25 mouse cellular contexts compared by ENCODE assay signal in the genomic region with DNA sequence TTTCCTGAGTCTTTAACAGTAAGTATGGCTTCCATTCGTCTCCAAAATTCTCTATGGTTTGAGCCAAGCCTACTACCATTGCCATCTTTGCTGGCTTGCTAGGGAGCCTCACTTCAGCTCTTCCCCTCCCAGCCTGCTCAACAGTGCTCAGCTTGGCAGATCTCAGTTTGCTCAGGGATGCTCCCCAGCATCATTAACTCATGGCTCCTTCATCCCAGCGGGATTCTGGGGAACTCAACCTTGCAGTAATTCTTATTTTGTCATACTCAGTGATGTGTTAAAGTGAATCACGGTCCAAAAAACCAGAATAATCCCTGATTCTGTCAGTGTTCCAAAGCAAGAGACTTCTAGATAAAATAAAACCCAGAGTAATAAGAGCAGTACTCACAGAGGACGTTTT.
DNase-seq lines count a peak whose midpoint lies in the region; ATAC-seq and TF ChIP-seq lines count a peak whose summit lies in the region.
"Had no signal": no experiment of that assay in that cellular context is flagged by ENCODE, and none has a peak within 500 bp of the region (broad histone marks: within the 10 kb centered on the region; RNA-seq: fewer than 3 reads in every experiment).

No protein-coding gene starts in this region.

- DNase-seq in cerebellum, postnatal 14 days = peak; percentile 62 to 68
- DNase-seq in cerebellum, adult 8-10 months = no peak
- peak; percentile 67 for DNase-seq in hindbrain, postnatal 0 days (ENCODE audit: low spot score)
- DNase-seq in retina, adult 2 months (ENCODE audit: low read depth, low spot score) = peak; percentile 15
- DNase-seq in retina, embryonic 14.5 days (ENCODE audit: low spot score) = no peak
- DNase-seq in retina, postnatal 1 day = peak; percentile 16
- no peak for DNase-seq in kidney, adult 8-10 months
- DNase-seq: adrenal gland, postnatal 10 days; B cell, adult 2 months; cerebellum, adult 11-12 months; cerebellum, adult 9-10 months; gastrocnemius, postnatal 25 days; heart, adult 18-20 months; heart, postnatal 10 days; heart, postnatal 36 days; kidney, adult 2 months had no signal

- H3K4me2 ChIP-seq in hindbrain, postnatal 0 days (ENCODE audit: low read depth, low read length) = no peak overlapping the region
- H3K4me2 ChIP-seq in hindbrain, embryonic 13.5 days = no peak overlapping the region
- H3K4me2 ChIP-seq: forebrain, embryonic 15.5 days; heart, embryonic 12.5 days; heart, embryonic 15.5 days; hindbrain, embryonic 14.5 days had no signal

- H3K27ac ChIP-seq in hindbrain, postnatal 0 days = no peak overlapping the region
- H3K27ac ChIP-seq in hindbrain, embryonic 13.5 days = no peak overlapping the region
- H3K27ac ChIP-seq: forebrain, embryonic 15.5 days; heart, embryonic 15.5 days; hindbrain, embryonic 10.5 days; hindbrain, embryonic 14.5 days had no signal

- peaks cover 4% of the 10 kb centered on the region; the same call in 1 of the 2 replicates for H3K4me1 ChIP-seq in hindbrain, postnatal 0 days (ENCODE audit: insufficient read depth, low read length)
- H3K4me1 ChIP-seq in hindbrain, embryonic 13.5 days (replicated peaks) = peaks cover 6% of the 10 kb centered on the region; the same call in 1 of the 2 replicates
- H3K4me1 ChIP-seq: heart, embryonic 12.5 days; heart, embryonic 15.5 days had no signal

- 57% methylated on average over 4 of the region's 4 CpGs for WGBS in hindbrain, postnatal 0 days
- WGBS in hindbrain, embryonic 13.5 days = 76% methylated on average over 4 of the region's 4 CpGs

- no peak overlapping the region for H3K4me3 ChIP-seq in hindbrain, postnatal 0 days (ENCODE audit: low read length)
- H3K4me3 ChIP-seq in hindbrain, embryonic 13.5 days = no peak overlapping the region
- H3K4me3 ChIP-seq: forebrain, embryonic 15.5 days; heart, embryonic 12.5 days; heart, embryonic 15.5 days; hindbrain, embryonic 10.5 days had no signal

- no peaks in the 10 kb centered on the region for H3K9me3 ChIP-seq in hindbrain, postnatal 0 days (ENCODE audit: low read length)
- H3K9me3 ChIP-seq in hindbrain, embryonic 13.5 days = no peaks in the 10 kb centered on the region
- H3K9me3 ChIP-seq: forebrain, embryonic 15.5 days; G1E; heart, embryonic 12.5 days; heart, embryonic 15.5 days; hindbrain, embryonic 10.5 days had no signal

- H3K36me3 ChIP-seq in hindbrain, postnatal 0 days (ENCODE audit: insufficient read depth, low read length) = no peaks in the 10 kb centered on the region
- no peaks in the 10 kb centered on the region for H3K36me3 ChIP-seq in hindbrain, embryonic 13.5 days
- H3K36me3 ChIP-seq: forebrain, embryonic 15.5 days; G1E; heart, embryonic 12.5 days; heart, embryonic 15.5 days; hindbrain, embryonic 10.5 days had no signal

- H3K9ac ChIP-seq in hindbrain, postnatal 0 days (replicated peaks; ENCODE audit: low read length) = no peak overlapping the region
- H3K9ac ChIP-seq in hindbrain, embryonic 13.5 days = no peak overlapping the region
- H3K9ac ChIP-seq: forebrain, embryonic 15.5 days; heart, embryonic 12.5 days; heart, embryonic 15.5 days; hindbrain, embryonic 14.5 days had no signal

- TF ChIP-seq CTCF in hindbrain, postnatal 0 days (IDR thresholded peaks at IDR 0.05; ENCODE audit: low read depth) = no peak

- no peaks in the 10 kb centered on the region for H3K27me3 ChIP-seq in hindbrain, postnatal 0 days (ENCODE audit: insufficient read depth, low read length)
- no peaks in the 10 kb centered on the region for H3K27me3 ChIP-seq in hindbrain, embryonic 13.5 days
- H3K27me3 ChIP-seq: CH12.LX; forebrain, embryonic 15.5 days; heart, embryonic 12.5 days; heart, embryonic 15.5 days had no signal

- no peak for ATAC-seq in hindbrain, postnatal 0 days
- ATAC-seq in hindbrain, embryonic 13.5 days (ENCODE audit: low FRiP score) = no peak
- ATAC-seq: forebrain, embryonic 15.5 days; intestine, postnatal 0 days had no signal

Comparison
In these comparisons a context has a peak if more than half of its experiments do, and no peak if none do; other contexts are left out.
1. DNase-seq: peak in cerebellum, postnatal 14 days (2 of 2), hindbrain, postnatal 0 days (single experiment), retina, adult 2 months (single experiment) and retina, postnatal 1 day (single experiment); none in cerebellum, adult 8-10 months (single experiment), retina, embryonic 14.5 days (single experiment) and kidney, adult 8-10 months (0 of 2).